Mouse (Mus musculus): ENCODE results near the gene Bex1.
A peak's percentile ranks its signal among the peaks of the same experiment; 100 is the strongest.

Bex1 gene

DNA sequence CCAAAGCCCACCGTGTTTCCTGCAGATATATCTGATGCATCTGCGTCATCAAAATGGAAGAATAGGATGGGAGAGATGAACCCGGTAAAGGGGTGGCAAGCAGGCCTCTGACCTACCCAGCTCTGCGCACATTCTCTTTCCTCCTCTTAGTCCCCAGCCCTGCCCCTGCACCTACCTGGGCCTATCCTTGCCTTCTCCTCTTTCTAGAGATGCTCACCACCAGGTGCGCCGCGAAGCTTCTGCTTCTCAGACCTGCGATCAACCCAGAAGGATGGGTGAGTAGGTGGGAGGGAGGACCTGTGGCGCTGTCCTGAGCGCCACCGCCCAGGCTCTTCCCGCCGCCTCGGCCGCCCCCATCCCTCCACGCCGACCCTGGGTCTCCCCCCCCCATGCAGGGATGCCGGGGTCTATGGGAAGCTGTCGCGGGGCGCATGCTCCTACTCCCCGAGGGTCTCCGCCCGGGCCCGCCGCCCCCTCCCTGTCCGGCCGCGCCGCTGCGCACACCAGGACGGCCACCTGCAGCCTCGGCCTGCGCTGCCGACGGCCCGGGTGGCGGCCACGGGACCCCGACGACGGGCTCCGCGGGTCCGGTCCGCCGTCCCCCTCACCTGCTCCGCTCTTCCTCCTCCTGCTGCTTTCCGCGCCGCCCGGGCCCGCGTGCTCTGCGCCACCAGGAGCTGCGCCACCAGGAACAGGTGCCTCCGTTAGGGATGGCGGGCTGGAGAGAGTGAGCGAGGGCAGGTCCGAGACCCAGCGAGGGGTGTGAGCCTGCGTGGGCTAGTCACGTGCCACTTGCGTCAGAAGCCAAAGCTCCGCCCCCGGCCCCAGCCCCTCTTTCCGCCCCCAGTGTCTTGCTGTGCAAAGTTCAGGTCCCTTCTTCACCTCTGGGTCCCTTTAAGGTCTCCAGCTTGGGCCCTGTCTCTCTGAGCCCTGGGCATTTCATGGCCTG lies at the start of gene Bex1, which contains the start of gene Tceal7:
Gene Bex1, minus strand, starts transcription at position 785 of the 949 bp plus-strand sequence.
Gene Tceal7, plus strand, starts transcription at position 51 of the 949 bp plus-strand sequence.
- DNase-seq, result peak; percentile 19 to 30

DNA sequence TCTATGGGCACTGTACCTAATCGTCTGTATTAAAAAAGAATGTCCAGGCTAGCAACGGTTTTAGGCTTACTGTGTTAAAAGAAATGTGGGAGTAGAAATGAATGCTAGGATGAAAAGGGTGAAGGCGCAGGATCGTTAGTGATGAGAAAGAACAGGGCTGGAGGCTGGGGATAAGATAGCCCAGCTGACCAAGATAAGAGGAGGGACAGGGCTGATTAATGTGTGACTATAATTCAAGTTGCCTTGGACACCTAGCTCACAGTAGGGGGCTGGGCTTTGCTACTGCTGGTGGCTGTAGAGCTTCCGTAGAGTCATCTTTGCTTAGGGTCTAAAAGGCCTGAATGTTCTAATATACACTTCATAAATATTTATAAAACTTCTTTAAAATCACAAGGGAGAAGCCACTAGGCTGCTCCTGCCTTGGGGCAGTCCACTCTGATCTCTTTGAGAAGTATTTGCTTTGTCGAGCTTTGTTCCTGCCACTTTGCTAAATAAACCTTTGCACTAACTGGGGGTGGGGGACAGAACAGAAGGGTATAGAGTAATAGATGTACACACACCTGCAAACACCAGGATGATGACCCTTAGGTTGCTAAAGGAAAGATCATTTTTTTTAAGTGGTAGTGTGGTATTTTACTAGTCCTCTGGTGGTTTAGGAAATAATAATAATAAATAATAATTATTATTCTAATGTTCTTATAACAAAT lies 36.9 kb upstream of the Bex1 start:
- no peak for DNase-seq

DNA sequence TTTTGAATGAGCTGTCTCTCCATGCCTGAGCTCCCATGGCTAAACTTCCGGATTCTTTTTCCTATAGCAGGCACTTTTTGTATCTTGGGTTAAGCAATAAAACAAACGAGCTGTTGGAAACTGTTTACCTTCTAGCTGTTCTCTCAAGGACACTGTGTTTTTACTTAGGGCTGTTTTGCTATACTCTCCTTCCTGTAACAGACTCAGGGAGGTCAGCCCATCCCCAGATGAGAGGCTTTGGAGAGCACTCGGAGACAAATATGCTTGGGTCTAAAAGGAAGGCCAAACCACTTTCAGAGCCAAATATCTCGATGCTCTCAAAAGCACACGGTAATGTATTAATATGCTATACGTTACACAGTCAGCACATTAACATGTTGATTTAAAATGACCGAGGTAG lies 34.4 kb upstream of the Bex1 start:
- no peak for DNase-seq

DNA sequence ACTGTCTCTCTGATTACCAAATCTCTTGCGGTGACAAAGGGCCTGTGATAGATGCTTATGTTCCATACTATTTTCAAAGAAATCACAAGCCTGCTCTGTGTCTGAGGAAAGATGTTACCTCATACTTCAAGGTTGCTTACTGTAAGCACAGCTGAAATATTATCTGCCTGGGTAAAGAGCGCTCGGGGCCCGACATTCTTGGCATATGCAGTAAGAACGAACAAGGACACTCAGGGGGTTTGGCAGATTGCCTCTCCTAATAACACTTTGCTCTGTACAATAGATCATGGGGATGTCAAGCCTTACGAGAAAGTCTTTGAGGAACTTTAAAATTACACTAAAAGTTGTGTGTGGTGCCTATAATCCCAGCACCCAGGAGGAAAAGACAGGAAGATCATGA lies 33.5 kb upstream of the Bex1 start:
- peak in 1 of 2 experiments; percentile 11 for DNase-seq

DNA sequence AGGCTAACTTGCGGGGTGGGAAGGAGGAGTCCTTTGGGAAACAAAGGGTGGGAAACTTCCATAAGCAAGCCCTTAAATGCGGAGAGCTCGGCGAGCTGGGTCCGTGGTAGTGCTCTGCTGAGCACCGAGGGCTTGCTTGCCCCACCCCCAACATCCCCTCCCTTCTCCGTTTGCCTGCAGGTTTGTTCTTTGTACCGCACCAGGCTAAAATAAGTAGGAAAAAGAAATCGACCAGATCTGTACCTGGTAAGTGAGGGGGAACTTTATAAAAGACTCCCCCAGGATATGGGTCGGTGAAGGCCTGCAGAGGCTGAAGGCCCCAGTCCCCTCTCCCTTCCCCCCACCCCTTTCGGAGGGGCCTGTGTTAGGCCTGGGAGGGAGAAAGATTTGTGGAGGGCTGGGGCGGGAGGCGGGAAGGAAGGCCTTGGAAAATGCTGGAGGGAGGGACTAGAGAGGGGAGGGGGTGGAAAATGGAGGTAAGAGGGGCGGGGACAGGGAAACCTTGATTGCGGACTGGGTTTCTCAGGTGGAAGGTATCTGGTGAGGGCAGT lies 30.3 kb upstream of the Bex1 start:
- peak; percentile 61 to 64 for DNase-seq

DNA sequence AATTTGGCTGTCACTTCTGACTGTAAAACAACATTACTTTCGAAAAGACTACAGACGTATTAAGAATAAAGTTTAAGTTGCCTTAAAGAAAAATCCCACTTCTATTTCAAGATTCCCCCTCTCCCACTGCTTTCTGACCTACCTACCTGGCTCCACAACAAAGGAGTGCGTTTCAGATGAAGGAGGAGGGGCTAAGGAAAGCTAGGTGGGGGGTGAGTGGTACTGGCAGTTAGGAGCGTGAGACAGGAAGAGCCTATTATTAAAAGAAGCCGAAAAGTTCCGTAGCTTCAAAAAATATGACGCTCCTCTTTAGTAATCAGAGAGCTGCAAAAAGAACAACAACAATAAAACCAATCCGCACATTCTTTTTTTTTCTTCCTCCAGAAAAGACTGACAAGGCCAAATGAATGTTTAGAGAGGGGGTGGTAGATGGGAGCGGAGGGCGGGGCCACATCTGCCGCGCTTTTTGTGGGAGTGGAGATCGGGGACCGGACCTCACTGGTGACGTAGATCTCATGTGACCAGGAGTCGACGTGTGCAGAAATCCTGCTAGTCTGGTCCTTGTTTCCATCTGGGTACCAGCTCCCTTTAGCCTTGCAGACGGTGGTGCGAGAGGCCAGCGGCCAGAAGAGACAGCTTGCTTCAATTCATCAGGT lies 29.4 kb upstream of the Bex1 start, which contains the start of gene Tceal9:
Gene Tceal9, plus strand, starts transcription at position 506 of the 656 bp plus-strand sequence.
- DNase-seq, result peak; percentile 81 to 88

DNA sequence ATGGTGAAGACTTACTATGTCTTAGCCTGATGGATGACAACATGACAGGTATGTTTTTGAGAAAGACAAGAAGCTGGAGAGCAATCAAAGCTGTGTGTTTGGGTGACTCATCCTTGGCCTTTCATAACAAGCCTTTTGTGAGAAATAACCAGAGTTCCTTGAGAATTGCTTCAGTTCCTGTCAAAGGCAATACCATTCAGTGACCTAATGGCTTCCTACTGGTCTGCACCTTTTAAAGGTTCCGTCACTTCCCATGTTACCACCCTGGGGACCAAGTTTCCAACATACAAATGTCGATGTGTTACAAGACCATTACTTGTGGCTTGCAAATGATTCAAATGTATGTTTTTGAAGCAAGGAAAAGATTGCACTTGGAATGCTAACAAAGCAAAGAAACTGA lies 27.9 kb upstream of the Bex1 start:
- DNase-seq, result no peak

DNA sequence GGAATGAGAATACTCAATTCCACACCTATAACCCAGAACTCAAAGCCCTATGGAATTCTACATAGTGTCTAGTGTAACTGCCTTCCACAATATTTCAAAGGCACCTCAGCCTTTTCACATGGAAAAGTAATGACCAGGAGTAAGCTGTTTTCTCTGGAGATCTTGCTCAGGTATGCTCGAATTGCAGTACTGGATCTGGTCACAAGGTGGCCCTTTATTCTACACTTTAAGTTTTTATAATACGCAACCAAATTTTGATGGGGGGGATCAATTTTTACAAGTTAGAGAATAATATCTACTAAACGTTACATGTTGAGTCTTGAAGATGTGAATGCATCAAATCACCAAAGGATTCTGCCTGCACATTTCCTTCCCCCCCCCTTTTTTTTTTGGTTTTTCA lies 22.8 kb upstream of the Bex1 start:
- DNase-seq, result peak; percentile 72 to 82

DNA sequence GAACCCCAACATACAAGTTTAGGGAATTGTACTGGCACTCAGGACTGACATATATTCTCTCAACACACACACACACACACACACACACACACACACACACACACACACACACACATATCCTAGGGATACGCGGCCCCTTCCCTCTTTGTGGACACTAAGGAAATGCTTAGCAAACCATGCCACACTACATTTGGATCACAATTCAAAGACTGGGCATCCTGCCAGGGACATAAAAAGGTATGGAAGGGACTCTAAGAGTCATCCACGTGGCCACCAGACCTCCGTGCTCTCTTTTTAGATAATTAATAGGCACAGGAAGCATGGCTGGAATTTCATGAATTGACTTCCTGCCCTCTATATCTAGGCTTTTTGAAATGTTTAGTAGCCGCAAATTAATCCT lies 12.5 kb upstream of the Bex1 start:
- DNase-seq, result peak; percentile 12 to 15

DNA sequence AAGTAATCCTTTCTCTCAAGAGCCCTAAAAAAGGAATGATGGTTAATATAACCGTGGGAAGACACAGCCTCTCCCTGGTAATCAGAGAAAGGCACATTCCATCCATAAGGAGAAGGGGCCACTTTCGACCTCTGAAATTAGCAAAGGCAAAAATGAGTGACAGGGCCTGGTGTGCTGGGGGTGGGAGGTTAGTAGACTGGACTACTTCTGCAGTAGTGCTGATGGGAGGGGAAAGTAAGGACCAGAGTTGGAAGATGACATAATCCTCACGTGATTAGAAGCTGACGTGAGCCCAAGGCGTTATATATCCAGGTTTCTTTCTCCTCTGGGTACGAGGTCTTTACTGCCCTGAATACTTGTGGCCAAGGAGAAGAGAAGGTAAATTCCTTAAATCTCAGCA lies 8.4 kb upstream of the Bex1 start:
- no peak for DNase-seq

DNA sequence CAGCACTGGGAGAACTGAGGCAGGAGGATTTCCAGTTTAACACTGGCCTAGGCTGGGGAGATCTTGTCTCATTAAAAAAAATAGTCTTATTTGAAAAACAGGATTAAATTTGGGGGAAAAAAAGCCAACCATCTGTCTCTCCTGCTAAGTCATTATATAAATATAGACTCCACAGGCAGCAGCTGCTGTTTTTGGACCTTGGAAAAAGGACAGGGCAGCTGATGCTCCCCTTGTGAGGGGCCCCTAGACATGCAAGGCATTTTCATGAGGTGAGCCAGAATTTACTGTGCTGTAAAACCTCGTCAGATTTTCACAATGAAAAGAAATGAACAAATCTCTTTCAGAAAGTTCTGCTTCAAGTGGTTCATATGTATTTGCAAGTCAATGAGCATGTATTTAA lies 990 bp upstream of the Bex1 start:
- DNase-seq, result no peak

DNA sequence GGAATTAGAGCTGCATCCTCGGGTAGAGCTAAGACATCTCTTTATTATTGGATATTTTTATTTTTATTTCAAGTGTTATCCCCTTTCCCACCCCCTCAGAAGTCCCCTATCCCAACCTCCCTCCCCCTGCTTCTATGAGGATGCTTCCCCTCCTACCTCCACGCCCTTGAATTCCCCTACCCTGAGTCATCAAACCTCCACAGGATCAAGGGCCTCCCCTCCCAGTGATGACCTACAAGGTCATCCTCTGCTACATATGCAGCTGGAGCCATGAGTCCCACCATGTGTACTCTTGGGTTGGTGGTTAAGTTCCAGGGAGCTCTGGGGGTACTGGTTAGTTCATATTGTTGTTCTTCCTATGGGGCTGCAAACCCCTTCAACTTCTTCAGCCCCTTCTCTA lies 1.9 kb downstream of the Bex1 start:
- DNase-seq, result no peak

DNA sequence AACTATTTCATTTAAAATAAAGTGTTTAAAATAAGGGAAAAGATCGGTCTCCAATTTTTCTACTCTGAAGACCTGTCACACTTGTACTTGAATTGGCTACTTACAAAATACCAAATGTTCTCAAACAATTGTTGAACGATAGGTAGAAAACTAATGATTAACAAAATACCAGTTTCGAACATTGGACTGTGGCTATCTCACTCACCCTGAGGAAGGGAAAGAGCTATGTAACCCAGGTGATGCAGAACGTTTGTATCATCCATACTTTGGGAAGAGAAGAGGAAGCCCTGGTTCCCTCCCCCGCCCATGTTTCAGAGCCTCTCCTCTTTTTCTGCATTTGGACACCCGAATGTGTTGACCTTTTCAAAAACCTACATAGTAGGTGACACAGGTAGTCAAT lies 10.9 kb downstream of the Bex1 start:
- DNase-seq, result no peak

DNA sequence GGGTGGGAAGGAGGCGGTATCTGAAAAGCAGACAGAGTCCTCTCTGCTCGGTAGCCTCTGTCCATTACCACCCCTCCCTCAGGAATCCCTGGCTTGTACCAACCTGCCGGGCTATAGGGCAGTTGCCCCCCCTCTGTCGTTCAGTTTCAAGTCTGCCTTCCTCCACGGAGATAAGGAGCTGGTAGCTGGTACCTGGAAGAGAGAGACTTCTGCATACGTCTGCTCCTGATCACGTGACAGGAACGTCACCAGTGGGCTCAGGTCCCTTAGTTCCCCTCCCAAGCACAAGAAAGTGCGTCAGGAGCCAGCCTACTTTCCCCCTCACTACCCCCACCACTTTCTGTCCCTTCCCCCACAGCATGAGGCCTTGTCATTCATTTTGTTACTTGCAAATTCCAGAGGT lies 11.6 kb downstream of the Bex1 start, which contains the start of gene Tceal5:
Gene Tceal5, minus strand, starts transcription at position 213 of the 403 bp plus-strand sequence.
- peak; percentile 86 to 87 for DNase-seq

DNA sequence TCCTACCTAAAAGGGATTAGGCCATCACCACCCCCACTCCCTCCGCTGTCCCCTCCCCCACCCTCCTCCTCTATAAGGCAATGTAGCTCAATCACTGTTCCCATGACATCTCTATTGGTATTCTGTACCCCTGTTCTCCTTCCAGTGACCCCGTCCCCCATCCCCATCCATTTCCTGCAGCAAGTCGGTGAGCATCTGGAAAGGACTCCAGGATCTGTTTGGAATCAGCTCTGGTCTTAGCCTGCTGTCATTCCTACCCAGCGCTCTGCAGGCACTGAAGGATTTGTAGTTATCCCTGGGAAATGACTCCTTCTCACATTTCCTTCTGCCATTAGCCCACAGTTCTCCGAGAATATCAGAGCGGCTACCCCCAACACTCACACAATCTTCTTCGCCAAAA lies 12.1 kb downstream of the Bex1 start:
- peak; percentile 22 to 36 for DNase-seq

DNA sequence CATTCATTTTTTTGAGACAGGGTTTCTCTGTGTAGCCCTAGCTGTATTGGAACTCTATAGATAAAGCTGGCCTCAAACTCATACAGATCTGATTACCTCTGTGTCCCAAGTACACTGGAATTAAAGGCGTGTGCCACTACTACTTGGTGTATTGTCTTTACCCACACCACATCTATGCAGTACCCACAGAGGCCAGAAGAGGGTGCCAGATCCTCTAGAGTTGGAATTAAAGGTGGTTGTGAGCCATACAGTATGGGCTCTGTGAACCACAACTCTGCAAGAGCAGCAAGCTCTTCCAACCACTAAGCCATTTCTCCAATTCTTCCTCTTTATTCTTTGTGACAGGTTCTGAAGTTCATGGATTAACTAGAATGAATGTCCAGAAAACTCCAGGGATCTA lies 18.4 kb downstream of the Bex1 start:
- peak; percentile 63 to 64 for DNase-seq

DNA sequence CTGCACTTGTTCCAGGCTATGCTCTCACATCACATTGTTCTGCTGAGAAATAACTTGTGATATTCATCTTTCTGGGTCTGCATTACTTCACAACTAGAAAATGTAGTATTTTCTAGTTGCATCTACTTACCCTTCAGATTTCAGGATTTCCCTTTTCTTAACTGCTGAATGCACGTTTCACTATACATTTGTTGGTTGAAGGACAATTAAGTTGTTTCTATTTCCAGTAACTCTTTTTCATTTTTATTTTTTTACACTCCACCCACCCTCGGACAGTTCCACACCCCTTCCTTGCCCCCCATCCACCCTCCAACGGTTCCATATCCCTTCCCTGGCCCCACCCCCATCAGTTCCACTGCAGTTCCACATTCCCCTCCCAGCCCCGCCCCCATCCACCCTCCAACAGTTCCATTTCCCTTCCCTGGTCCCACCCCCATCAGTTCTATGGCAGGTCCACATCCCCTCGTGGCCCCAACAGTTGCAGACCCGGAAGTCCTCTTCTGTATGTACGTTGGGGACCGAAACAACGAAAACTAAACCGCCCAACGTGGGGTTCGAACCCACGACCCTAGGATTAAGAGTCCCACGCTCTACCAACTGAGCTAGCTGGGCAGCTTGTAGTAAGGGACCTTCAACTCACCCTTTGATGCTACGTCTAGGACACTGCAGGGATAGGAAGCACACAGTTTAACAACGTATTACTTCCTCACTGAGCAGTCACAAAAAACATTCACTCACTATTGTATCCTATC lies 19.9 kb downstream of the Bex1 start:
- no peak for DNase-seq

DNA sequence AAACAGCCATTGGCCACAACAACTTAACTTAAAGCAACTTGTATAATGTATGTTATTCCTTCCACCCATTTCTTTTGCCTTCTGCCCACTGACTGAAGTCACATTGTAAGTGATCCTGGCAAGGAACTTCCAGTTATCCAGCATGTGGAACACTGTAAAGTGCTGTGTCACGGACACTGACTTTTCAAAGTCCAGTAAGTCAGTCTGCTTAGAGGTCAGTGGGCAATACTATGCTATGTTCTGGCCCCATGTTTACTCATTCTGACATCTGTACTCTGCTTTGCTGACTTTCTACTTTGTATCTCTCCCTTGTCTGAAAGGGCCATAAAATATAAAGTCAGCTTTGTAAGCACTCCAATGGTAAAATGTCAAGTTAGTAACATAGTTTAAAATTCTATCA lies 32.2 kb downstream of the Bex1 start:
- DNase-seq, result no peak

DNA sequence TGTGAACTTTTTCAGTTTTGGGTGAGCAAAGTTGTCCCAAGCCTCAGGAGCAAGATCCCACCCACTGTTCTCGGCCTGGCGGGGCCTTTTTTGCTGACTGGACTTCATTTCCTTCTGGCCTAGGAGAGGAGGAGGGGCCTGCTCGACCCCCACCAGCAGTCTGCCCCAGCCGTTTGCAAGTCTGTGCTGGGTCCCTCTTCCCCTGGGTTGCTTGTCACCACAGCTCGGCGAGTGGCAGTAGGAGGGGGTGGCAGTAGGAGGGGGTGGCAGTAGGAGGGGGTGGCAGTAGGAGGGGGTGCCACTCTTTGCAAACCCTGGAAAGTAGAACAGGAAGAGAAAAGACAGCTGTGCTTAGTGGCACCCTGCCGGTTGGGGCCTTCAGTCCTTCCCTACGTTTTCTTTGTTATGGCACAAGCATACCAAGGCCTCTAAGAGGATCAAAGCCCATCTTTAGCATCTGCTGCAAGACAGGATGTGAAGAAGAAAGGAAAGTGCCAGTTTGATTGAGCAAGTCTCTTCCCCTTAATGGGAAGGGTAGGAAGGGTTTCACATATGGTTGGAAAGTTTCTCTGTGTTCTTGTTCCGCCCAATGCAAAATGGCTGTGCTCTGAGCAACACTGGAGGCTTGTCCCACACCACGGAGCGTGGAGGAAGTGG lies 34.3 kb downstream of the Bex1 start:
- no peak for DNase-seq

DNA sequence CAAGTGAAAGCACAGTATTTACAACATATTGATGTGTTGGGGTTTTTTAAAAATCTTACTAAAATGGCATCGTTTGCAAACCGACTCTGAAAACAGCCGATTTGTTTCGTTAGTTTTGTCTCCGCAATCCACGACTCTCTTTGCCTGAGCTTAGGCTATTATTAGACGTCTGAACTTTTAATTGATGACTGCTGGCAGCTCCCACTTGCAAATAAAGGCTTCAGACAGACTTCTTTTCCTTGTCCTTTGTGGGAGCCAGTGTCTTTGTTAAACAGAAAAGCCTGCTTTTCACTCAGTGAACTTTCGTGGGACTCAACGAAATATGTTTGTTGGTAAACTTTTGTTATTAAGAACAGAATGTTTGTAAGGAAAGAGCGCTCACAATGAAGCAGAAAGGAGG lies 42.5 kb downstream of the Bex1 start:
- peak in 1 of 2 experiments; percentile 13 for DNase-seq

DNA sequence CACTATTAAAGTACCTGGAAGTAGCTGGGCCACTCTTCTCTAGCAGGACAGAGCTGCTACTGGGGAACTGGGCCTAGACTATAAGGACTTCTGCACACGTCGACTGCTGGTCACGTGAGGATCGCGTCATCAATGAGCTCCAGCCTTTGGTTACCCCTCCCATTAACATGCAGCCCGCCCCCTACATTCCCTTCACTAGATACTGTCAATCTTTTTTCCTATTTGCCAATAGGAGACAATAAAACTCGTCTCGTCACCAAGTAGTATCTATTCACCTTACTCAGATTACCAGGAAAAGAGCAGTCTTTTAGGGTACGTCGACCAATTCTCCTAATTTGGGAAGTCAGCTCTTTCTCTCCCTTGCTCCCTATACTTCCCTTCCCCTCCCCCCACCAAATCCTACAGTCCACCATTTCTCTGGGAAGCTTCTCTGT lies 43.2 kb downstream of the Bex1 start, which contains the start of gene Tceal8:
Gene Tceal8, minus strand, starts transcription at position 225 of the 434 bp plus-strand sequence.
- peak; percentile 83 to 87 for DNase-seq

Measured in cerebellum, postnatal 10 days (tissue).